Mouse (Mus musculus) embryo, embryonic 9.5 days (tissue): ENCODE results near the gene Itga8.

Source experiments
- DNase-seq: peaks from one replicate; pipeline ENCODE4 v3.0.0-alpha.2; 2017; ENCODE audit errors: extremely low spot score

The Itga8 gene

GRCm38 (mm10) chr2:12197711-12198110 lies 104.0 kb downstream of the Itga8 start:
- DNase-seq = no peak

DNA sequence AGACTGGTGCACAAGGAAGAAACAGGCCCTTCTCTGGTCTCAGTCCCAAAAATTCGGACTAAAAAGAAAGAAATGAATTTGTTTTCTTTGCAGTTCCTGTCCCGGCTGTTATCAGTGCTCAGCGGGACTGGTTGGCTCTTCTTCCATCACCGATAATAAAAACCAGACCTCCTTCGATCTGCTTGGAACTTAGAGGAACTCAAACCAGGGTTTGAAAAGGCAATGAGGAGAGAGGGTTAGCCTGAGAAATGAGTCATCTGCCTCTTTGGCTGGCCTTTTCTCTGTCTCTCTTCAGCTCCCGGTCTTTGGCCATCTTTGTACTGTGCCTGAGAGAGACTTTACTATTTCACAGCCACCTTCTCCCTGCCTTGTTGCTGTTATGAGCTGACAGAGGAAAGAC lies 112.7 kb downstream of the Itga8 start:
- no peak for DNase-seq

DNA sequence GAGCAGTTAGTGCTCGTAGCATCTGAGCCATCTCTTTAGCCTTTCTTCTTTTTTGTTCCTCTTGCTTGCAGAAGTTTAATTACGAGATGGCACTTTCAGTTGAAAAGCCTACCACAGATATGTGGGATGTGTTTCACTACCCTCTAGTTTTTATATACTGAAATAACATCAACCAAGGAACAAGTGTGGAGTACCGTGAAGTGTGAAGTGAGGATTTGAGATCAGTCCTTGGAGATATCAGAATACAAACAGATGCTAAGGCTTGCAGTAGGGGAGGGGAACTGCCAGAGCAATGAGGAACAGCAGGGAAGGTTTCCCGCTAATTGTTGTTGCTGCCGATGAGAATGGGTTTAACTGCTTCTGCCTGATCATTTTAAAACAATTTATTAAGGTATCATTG lies 114.1 kb downstream of the Itga8 start:
- no peak for DNase-seq

- no peak for DNase-seq
Observed at GRCm38 (mm10) chr2:12182402-12182948, 119.2 kb downstream of the Itga8 start.

DNA sequence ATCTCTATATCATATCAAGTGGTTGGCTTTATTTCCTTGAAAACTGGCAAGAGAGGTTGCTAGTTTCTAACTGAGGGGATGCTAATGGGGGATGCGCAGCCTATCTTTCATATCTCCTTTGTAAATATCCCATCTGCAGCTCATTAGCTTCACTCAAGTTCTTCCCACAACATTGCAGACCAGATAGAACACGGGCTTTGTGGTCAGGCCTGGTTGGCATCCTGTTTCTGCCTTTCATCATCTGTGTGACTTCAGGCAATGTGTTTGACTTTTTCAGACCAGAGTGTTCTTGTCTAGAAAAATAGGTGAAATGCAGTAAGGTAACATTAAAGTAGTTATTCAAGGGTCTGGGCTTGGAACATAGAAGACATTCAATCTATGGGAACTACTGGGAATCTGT lies 121.1 kb downstream of the Itga8 start:
- no peak for DNase-seq

DNA sequence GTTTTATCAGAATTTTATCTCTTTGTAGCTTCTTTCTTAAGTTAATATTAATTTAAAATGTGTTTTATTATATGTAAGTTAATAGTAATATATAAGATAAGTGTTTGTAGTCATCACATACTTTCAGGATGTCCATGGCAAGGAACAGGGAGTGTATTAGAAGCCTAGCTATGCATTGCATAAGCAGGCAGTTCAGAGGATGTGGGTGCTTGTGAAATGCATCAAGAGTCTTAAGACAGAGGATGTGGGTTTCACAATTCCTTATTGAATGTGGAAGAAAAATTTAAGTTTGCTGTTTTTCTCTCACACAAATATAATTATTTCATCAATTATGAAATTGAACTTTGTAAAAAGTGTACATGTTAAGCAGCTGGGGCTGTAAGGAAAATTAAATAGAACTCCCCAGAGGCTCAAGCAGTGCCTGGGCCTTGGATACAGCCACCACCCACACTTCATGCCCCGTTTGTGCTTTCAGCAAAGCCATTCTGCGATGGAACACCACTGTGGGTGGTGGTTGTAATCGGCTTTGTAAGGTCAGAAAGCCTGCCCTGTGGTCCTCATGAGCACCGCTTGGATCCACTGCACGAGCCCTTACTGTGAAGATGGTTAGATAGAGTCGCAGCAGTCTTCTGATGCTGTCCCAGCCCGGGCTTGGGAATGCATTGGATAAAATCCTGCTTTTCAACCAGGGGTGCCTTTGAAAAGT lies 126.8 kb downstream of the Itga8 start:
- no peak for DNase-seq

DNA sequence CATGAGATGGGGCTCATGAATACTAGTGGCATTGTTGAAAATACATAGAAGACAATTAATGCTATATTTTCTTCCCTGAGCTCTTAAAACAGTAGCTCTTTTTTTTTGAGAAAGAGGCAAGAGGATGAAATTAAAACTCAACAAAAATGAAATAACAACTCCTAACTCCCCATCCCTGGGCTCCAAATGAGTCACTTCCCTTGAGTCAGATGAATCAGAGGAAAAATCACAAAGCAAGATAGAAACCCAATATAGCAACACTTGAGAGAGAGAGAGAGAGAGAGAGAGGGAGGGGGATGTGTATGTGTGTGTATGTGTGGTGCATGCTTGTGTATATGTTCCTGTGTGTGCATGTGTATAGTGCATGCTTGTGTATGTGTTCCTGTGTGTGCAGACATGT lies 131.5 kb downstream of the Itga8 start:
- DNase-seq = no peak

DNA sequence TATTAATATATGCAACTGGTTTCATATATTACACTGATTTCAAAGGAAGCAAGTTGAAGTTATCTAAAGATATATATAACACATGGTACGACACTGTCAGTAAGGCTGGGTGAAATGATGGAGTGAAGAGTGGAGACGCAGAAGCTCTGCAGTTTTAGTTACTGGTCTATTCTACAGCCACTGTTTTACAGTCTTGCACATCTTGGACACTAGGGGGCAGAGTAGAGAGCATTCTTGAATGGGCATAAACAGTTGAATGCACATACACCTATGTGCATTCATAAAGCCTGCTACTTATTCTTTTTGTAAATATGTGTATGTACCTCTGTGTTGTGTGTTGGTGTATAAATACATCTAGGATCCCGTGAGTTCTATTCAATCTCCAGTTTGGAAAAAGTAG lies 141.2 kb downstream of the Itga8 start:
- DNase-seq = peak; percentile 33

- DNase-seq = no peak
Observed at GRCm38 (mm10) chr2:12157001-12157400, 144.7 kb downstream of the Itga8 start.

DNA sequence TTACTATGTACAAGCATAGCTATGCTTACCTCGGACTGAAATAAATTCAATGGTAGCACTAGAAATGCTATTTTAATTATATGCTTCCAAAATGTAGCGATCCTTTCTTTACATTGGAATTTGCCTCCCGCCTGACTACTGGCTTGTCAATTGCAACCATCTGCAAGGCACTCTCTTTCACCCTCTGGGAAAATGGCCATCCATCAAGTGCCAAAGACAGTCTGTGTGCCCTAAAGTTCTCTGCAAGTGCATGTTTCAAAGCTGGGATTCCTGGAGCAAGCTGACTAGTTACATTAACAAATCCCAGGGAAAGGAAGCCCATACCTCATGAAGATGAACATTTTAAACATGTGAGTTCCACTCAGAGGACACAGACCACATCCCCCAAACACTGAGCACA lies 145.3 kb downstream of the Itga8 start:
- DNase-seq = peak; percentile 42

GRCm38 (mm10) chr2:12154676-12155075 lies 147.0 kb downstream of the Itga8 start:
- DNase-seq = no peak

- DNase-seq = no peak
Observed at GRCm38 (mm10) chr2:12153551-12153950, 148.2 kb downstream of the Itga8 start.

DNA sequence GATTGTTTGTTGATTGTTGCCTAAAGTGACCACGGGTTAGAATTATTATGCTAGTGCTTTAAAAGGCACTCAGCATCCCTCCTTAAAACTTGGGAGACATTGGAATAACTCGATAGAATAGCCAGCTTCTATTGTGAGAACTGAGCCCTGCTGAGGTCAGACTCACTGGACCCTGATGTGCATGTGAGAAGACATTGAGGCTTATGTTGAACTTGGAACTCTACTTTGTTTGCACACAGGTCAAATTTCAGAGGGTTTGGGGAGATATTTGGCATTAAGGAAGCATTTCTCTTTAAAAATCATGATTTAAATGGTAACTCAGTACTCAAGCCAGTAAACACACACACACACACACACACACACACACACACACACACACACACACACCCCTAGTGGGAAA lies 153.8 kb downstream of the Itga8 start:
- no peak for DNase-seq

- DNase-seq = no peak
Observed at GRCm38 (mm10) chr2:12146612-12147011, 155.1 kb downstream of the Itga8 start.

GRCm38 (mm10) chr2:12138765-12139368 lies 162.9 kb downstream of the Itga8 start:
- DNase-seq = no peak

- no peak for DNase-seq
Observed at GRCm38 (mm10) chr2:12126580-12126979, 175.1 kb downstream of the Itga8 start.

GRCm38 (mm10) chr2:12115479-12115878 lies 186.2 kb downstream of the Itga8 start:
- DNase-seq = no peak

- no peak for DNase-seq
Observed at GRCm38 (mm10) chr2:12109306-12109705, 192.4 kb downstream of the Itga8 start.

DNA sequence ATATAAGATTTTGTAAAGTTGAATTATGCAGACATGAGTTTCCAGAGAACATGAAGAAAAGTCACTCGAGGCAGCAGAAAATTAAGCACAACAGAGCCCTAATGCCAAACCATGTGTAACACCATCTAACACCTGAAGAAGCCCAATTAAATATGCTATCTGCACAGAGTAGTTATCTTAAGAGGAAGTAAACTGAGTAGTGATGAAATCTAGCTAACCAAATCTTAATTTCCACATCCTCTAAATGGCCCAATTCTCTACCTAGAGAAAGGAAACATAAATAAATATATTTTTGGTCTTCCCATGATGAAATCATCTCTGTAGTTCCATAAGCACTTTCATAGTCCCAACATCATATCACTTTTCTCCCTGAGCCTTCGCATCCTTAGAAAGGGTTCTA lies 193.4 kb downstream of the Itga8 start:
- no peak for DNase-seq

GRCm38 (mm10) chr2:12107265-12107664 lies 194.5 kb downstream of the Itga8 start:
- DNase-seq = no peak

GRCm38 (mm10) chr2:12103183-12103582 lies 198.5 kb downstream of the Itga8 start:
- no peak for DNase-seq

DNA sequence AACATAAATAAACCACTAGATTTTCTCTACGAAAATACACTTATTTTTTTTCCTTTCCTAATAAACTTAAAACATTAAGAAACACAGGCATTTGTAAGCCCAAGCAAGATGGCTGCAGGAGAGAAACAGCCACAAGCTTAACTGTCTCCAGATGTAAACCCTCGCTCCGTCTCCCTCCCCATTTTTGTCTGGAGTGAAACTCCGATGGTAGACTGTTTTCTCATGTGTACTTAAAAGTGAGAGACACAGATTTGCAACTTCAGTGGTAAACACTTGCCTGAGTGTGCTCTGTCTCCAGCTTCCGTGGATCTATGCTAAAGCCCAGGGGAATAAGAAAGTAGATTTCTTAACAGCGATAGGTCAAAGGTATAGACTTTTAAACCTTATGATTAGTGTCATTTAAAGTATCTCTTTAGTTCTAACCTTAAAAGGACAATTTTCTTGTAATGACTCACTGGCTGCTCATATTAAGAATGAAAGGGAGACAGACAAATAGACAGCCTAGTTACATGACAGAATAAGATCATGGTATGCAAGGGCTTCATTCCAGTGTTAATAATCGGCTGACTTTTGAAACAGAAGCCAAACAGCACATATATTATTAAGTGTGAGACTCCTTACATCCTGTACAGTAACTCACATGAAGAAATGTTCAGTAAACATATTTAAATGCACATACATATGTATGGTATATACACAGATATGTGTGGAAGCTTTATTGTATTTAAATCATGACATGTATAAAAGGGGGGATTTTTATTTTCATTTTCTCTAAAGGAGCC lies 209.3 kb downstream of the Itga8 start:
- DNase-seq = no peak

GRCm38 (mm10) chr2:12090993-12091392 lies 210.7 kb downstream of the Itga8 start:
- DNase-seq = no peak
